Mouse (Mus musculus) MN1 (cell line): Measurements from ENCODE around the gene Blcap.
A peak's percentile ranks its signal among the peaks of the same experiment; 100 is the strongest.

ENCODE experiments used
- DNase-seq: peaks from one replicate; pipeline ENCODE4 v3.0.0-alpha.2; 2016; ENCODE audit warnings: low spot score

Gene Blcap

GRCm38 (mm10) chr2:157559858-157560257, 11.2 kb downstream of the Blcap start, which contains the start of gene Nnat:
Nnat (plus strand) TSS chr2:157560078.
- DNase-seq, result no peak

- no peak for DNase-seq
Measured at GRCm38 (mm10) chr2:157559440-157559839, 11.6 kb downstream of the Blcap start.

DNA sequence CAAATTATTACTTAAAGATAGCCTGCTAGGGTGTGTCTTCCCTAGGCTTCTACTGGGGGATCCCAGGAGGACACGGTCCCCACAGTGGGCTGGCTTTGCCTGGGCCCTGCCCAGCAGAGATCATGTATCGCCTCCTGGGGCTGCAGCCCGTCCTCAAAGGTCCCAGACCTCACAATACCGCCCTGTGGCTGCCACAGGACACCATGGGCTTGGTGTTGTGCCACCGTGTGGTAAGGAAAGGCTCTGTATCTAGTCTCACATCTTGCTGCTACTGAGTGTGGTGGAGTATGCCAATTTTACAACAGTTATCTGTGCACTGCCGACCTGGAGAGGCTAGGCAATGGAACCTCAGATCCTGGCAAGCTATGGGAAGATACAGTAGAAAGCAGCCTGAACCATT, 12.6 kb downstream of the Blcap start:
- no peak for DNase-seq

- DNase-seq, result no peak
Measured at GRCm38 (mm10) chr2:157558051-157558450, 13.0 kb downstream of the Blcap start.

DNA sequence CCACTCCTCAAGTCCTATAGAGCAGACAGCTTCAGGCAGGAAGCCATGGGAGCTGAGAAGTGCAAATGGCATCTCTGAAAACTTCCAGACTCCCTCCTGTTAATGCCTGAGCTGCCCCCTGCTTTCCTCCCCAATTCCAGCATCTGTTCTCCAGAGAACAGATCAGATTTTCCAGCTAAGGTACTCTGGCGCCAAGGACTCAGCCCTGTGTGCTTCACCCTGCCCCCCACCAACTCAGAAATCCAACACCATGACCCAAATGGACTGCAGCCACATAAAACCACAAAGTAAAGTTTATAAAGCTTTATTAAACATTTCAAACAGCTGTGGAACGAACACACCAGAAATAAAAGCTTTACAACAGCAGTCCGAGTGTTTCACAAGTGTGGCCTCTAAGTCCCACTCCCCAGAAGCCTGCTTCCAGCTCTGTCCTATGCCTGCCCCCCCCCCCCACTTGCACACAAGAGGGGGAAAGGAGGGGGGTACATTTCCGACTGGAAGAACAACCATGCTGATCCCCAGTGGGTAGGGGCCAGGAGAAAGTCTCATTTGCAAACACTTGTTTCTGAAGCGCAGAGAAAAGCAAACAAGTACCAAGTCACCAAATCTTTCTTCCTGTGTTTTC, 14.9 kb downstream of the Blcap start:
- no peak for DNase-seq

- no peak for DNase-seq
Measured at GRCm38 (mm10) chr2:157552158-157552886, 18.8 kb downstream of the Blcap start.

- DNase-seq, result no peak
Measured at GRCm38 (mm10) chr2:157550292-157550691, 20.8 kb downstream of the Blcap start.

- DNase-seq, result peak; percentile 48
Measured at GRCm38 (mm10) chr2:157546686-157547085, 24.4 kb downstream of the Blcap start.

DNA sequence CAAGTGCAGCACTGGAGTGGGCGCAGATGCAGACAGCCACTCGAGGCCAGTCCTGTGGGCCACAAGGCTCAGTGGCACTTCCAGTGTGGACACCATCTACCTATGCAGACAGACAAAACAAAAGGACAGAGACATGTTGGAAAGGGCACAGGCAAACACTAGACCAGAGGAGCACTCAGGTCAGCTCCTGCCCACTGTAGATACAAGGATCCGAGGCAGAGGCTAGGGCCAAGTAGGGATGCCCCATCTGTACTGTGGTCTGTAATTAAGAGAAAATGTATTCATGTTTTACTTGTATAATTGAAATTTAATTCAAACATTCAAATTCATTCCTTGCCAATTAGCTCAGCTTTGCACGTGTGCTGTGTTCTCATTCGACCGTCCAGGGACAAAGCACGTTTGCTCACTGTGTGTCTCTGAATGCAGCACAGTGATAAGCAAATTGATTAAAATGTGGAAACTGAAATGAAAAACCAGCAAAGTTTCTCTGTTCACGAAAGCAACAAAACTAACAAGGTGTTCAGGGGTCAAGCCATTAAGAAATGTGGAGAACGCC, 26.7 kb downstream of the Blcap start:
- DNase-seq, result no peak

DNA sequence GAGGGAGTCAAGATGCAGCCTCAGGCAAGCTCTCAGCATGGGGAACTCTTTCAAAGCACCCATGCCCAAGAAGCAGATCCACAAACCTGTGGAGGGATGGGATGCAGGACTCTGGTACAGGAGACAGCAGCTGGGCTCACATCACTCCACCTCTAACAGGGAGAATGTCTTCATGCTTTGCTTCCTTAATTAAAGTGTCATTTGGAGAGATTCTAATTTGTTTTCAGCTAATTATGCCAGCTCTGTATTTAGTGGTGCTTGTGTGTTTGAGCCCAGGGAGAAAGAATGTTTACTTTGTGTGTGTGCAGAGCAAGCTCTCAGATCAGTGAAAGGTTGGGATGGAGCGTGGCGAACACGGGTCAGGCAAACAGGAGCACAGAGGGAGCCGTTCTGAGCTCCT, 28.7 kb downstream of the Blcap start:
- DNase-seq, result no peak

DNA sequence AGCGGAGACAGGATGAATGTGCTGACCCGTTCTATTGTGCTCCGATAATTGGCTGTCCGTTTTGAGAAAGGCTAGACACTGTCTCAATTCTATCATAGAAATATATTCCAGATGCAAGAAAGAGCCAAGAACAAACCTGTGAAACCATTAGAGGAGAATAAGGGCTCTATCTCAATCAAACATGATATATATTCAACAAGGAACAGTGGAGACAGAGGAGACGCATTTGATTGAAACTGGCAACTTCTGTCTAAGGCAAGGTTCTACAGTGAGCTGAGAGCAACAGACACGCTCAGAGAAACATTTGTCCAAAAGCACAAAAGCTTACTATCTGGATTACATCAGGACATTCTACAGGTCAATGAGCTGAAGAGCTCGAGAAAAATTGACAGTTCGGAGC, 29.4 kb downstream of the Blcap start:
- no peak for DNase-seq

GRCm38 (mm10) chr2:157540953-157541569, 30.0 kb downstream of the Blcap start:
- DNase-seq, result no peak

GRCm38 (mm10) chr2:157540073-157540952, 30.8 kb downstream of the Blcap start:
- no peak for DNase-seq

- DNase-seq, result no peak
Measured at GRCm38 (mm10) chr2:157537118-157537517, 34.0 kb downstream of the Blcap start.

GRCm38 (mm10) chr2:157536476-157537081, 34.5 kb downstream of the Blcap start:
- peak; percentile 45 for DNase-seq

- DNase-seq, result no peak
Measured at GRCm38 (mm10) chr2:157534163-157534562, 36.9 kb downstream of the Blcap start.

- DNase-seq, result no peak
Measured at GRCm38 (mm10) chr2:157531681-157532426, 39.2 kb downstream of the Blcap start.

GRCm38 (mm10) chr2:157530056-157530955, 40.8 kb downstream of the Blcap start:
- no peak for DNase-seq

DNA sequence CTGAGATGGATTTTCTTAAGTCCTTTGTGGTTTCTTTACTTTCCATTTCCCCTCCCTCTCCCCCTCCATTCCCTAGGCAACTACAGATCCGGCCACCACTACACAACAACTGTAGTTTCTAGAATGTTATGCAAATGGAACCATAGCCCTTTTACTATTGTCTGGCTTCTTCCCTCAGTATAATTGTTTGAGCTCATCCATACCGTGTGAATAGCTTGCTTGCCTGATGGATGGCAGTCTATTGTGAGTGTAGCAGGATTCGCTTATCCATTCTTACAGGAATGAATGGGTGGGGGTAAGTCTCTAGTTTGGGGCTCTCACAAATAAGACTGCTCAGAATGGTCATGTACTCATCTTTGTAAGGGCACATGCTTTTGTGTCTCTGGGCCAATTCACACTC, 48.5 kb downstream of the Blcap start:
- no peak for DNase-seq

GRCm38 (mm10) chr2:157520496-157520895, 50.6 kb downstream of the Blcap start:
- DNase-seq, result no peak
